Mouse (Mus musculus) spleen, adult 10 weeks (tissue): ENCODE data around the gene Wfdc21. TPM values are rescaled to one million over a fixed set of nuclear protein-coding genes. Genes with fewer than 3 reads are reported as not detected.

Experiments used
- polyA plus RNA-seq: library from polyadenylated mRNA; stranded (reverse); fragments of 350-450 nt; fragmentation: Illumina TruSeq; extraction: RNeasy Lipid Tissue Mini Kit (QIAGEN cat#74804); gene quantifications from one replicate; pipeline ENCODE4 v1.2.3, GENCODE M21; 2015; ENCODE audit warnings: low replicate concordance; ENCODE audit not compliant: insufficient read depth

Wfdc21 gene
- polyA plus RNA-seq = 6.7 TPM

DNA sequence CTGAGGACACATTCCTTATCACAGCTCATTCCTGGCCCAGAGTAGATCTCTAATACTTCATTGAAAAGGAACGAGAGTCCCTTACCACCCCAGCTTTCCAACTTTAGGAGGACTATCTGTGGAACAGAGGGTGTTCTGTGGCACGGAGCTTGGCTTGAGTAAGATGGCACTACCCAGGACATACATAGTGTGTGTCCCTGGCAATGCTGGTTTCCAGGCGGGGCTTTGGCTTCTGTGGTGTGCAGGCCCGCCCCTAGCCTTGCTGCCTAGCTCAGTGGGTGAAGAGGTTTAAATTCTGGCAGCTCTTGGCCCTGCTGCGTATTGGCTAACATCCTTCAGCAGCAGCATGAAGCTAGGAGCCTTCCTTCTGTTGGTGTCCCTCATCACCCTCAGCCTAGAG is at the start of gene Wfdc21:
TSS of gene Wfdc21 (plus strand) at position 260 of the 400 bp plus-strand sequence.

DNA sequence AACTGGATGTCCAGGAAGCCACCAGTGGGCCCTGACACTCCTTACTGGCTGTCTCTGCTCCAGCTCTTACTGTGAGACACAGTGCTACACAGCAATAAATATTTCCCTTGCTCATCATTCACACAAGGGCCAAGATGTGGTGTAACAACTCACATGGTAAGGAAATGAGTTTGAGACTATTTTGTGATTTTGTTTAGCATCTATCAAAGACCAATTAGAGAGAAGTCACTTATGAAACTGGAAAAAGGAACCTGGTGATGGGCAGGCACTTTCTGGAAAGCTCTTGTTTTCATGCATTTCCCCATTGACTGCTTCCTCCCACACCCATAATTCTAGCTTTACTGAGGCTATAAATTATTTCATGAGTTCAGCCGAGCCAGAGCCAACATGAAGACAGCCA is 43.0 kb upstream of the Wfdc21 start, which contains the start of gene Wfdc17:
TSS of gene Wfdc17 (plus strand) at position 287 of the 400 bp plus-strand sequence.

DNA sequence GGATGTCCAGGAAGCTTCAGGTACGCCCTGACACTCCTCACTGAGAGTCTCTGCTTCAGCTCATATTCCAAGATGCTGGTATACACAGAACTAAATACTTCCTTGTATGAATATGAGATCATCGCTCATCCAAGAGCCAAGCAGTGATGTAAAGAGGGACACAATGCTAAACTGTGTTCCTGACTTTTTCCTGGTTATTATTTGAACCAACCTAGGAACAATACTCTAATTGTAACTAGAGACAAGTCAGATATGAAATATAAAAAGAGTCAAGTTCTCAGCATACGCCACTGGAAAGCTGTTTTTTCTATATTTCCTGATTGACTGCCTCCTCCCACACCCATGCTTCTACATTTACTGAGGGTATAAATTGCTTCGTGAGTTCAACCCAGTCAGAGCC is 38.0 kb upstream of the Wfdc21 start, which contains the start of gene Wfdc18:
TSS of gene Wfdc18 (plus strand) at position 301 of the 400 bp plus-strand sequence.

DNA sequence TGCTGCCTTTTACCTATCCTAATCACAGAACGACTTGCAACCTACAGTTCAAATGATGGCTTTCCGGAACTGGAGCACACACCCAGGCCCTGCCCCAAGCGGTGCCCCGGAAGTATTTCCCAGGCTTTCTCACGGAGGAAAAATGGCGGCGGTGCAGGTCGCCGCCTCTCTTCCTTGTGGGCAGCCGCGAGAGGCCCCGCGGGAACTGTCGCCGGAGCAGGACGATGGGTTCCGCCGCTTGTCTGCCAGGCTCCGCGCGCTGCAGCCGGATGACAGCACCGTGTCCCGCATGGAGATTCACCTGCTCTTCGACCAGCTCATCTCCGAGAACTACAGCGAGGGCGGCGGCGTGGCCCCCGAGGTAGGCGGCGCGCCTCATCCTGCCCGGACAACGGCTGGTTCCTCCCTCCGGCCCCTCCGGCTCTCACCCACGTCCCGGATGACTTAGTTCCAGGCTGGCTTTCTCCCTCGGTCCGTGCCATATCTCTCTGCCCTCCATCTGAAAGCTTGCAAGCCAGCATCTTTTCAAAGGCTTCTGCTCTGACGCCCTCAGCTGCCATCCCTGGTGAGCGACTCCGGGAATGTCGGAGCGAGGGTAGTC is 6.9 kb downstream of the Wfdc21 start, which contains the start of gene Heatr6:
TSS of gene Heatr6 (plus strand) at position 116 of the 601 bp plus-strand sequence.

Other genes with a start within 250 kb of the Wfdc21 start
- 2.9 TPM for gene Heatr9, start 224.8 kb upstream of the Wfdc21 start, polyA plus RNA-seq
- 219 TPM for gene Ccl5, start 216.4 kb upstream of the Wfdc21 start, polyA plus RNA-seq
- 33.6 TPM for gene Ccl9, start 168.3 kb upstream of the Wfdc21 start, polyA plus RNA-seq
- 72.6 TPM for gene Ccl6, start 153.9 kb upstream of the Wfdc21 start, polyA plus RNA-seq
- gene Rpl9-ps1, start 101.3 kb upstream of the Wfdc21 start, polyA plus RNA-seq = not detected
- 3.9 TPM for gene Ccl3, start 97.6 kb upstream of the Wfdc21 start, polyA plus RNA-seq
- gene Ccl4, start 84.4 kb upstream of the Wfdc21 start, polyA plus RNA-seq = 2.9 TPM
- gene Wfdc17, start 42.9 kb upstream of the Wfdc21 start, polyA plus RNA-seq = 56.3 TPM
- 0.51 TPM for gene Wfdc18, start 37.9 kb upstream of the Wfdc21 start, polyA plus RNA-seq
- gene Heatr6, start 6.8 kb downstream of the Wfdc21 start, polyA plus RNA-seq = 21.0 TPM
- gene Hnf1b, start 103.1 kb downstream of the Wfdc21 start, polyA plus RNA-seq = 0.10 TPM
- gene Ddx52, start 195.1 kb downstream of the Wfdc21 start, polyA plus RNA-seq = 57.5 TPM
- 37.7 TPM for gene Synrg, start 217.5 kb downstream of the Wfdc21 start, polyA plus RNA-seq